Mouse (Mus musculus) midbrain, embryonic 13.5 days (tissue): ENCODE measurements around the gene Pusl1. TPM values are rescaled to one million over a fixed set of nuclear protein-coding genes. Genes with fewer than 3 reads are reported as not detected.
A peak's percentile ranks its signal among the peaks of the same experiment; 100 is the strongest.

Source experiments
- ATAC-seq: fragments of 200-750 bp; cut with Nextera tagmentation; 2 replicates; pipeline ENCODE4 v1.8.0; 2017; ENCODE audit warnings: mild to moderate bottlenecking, moderate TSS enrichment, moderate library complexity
- H3K27ac ChIP-seq: fragments of 300-500 bp; sonication (generic); 2 replicates; pipeline ENCODE4 v1.5.1; 2015; ENCODE audit warnings: inconsistent platforms, mild to moderate bottlenecking, moderate library complexity
- H3K27me3 ChIP-seq: fragments of 300-500 bp; sonication (generic); 2 replicates; pipeline ENCODE4 v1.6.1; 2015; ENCODE audit warnings: mild to moderate bottlenecking, inconsistent platforms
- H3K36me3 ChIP-seq: fragments of 300-500 bp; sonication (generic); 2 replicates; pipeline ENCODE4 v1.6.1; 2015; ENCODE audit warnings: mild to moderate bottlenecking, inconsistent platforms
- H3K4me1 ChIP-seq: fragments of 300-500 bp; sonication (generic); replicated peaks from 2 replicates; pipeline ENCODE4 v1.6.1; 2015; ENCODE audit warnings: inconsistent platforms
- H3K4me2 ChIP-seq: fragments of 300-500 bp; sonication (generic); replicated peaks from 2 replicates; pipeline ENCODE4 v1.6.1; 2015; ENCODE audit warnings: moderate library complexity, mild to moderate bottlenecking, inconsistent platforms
- H3K4me3 ChIP-seq: fragments of 300-500 bp; sonication (generic); replicated peaks from 2 replicates; pipeline ENCODE4 v1.5.1; 2015; ENCODE audit warnings: mild to moderate bottlenecking, inconsistent platforms
- H3K9ac ChIP-seq: fragments of 300-500 bp; sonication (generic); replicated peaks from 2 replicates; pipeline ENCODE4 v1.6.1; 2015; ENCODE audit warnings: mild to moderate bottlenecking, inconsistent platforms
- H3K9me3 ChIP-seq: fragments of 300-500 bp; sonication (generic); 2 replicates; pipeline ENCODE4 v1.6.1; 2016; ENCODE audit warnings: mild to moderate bottlenecking, inconsistent platforms
- WGBS: fragments of 180-500 bp; shearing (Covaris S2); methylation state at CpG from one replicate; pipeline ENCODE4 v1.1.7; 2015; 5-methylcytosine and 5-hydroxymethylcytosine counted together
- polyA plus RNA-seq: library from polyadenylated mRNA; unstranded; fragments of >200 nt; fragmentation: Nextera tagmentation; extraction: Ambion mirVana; gene quantifications from 2 replicates; pipeline ENCODE4 v1.2.1, GENCODE M21; 2015

Gene Pusl1
- polyA plus RNA-seq, 1 experiment from 2014 or later, result 52.6 TPM

GRCm38 (mm10) chr4:155851368-155851767 is 40.2 kb downstream of the Pusl1 start:
- Histone ChIP-seq H3K9ac (no peak overlapping the region), H3K27me3 (no peaks in the 10 kb centered on the region), H3K36me3 (peaks cover 43% of the 10 kb centered on the region), H3K27ac (no peak overlapping the region), H3K4me3 (no peak overlapping the region), H3K4me1 (peaks cover 44% of the 10 kb centered on the region), H3K9me3 (no peaks in the 10 kb centered on the region), H3K4me2 (no peak overlapping the region)
- 83% methylated on average over 3 of the region's 3 CpGs for WGBS
- no peak for ATAC-seq

- 95% methylated on average over 3 of the region's 3 CpGs for WGBS
- Histone ChIP-seq H3K4me2 (peak overlapping the region; percentile 81; the same call in 1 of the 2 replicates), H3K36me3 (peaks cover 28% of the 10 kb centered on the region), H3K9me3 (no peaks in the 10 kb centered on the region), H3K4me1 (peaks cover 45% of the 10 kb centered on the region), H3K27me3 (no peaks in the 10 kb centered on the region), H3K9ac (0 out of 2 replicates have a peak overlapping the region, but pooled peaks have one; percentile 16), H3K4me3 (no peak overlapping the region), H3K27ac (no peak overlapping the region)
- ATAC-seq, result no peak
These were observed 41.7 kb downstream of the Pusl1 start for GRCm38 (mm10) chr4:155849792-155850451.

- Histone ChIP-seq H3K4me3 (peak overlapping the region; percentile 81; the same call in 1 of the 2 replicates), H3K27ac (no peak overlapping the region), H3K4me1 (peaks cover 45% of the 10 kb centered on the region), H3K9me3 (no peaks in the 10 kb centered on the region), H3K36me3 (peaks cover 23% of the 10 kb centered on the region), H3K4me2 (peak overlapping the region; percentile 81), H3K9ac (peak overlapping the region; percentile 93; the same call in 1 of the 2 replicates), H3K27me3 (no peaks in the 10 kb centered on the region)
- WGBS, result 89% methylated on average over 2 of the region's 2 CpGs
- ATAC-seq, result no peak
These were observed 42.2 kb downstream of the Pusl1 start for GRCm38 (mm10) chr4:155849391-155849790.

- Histone ChIP-seq H3K27ac (no peak overlapping the region), H3K36me3 (peaks cover 15% of the 10 kb centered on the region; the same call in 1 of the 2 replicates), H3K4me1 (peaks cover 45% of the 10 kb centered on the region), H3K4me3 (peak overlapping the region; percentile 81), H3K27me3 (no peaks in the 10 kb centered on the region), H3K9me3 (no peaks in the 10 kb centered on the region), H3K9ac (peak overlapping the region; percentile 93), H3K4me2 (peak overlapping the region; percentile 81)
- 58% methylated on average over 7 of the region's 7 CpGs for WGBS
- peak; percentile 0; the same call in 1 of the 2 replicates for ATAC-seq
These were observed 43.0 kb downstream of the Pusl1 start for GRCm38 (mm10) chr4:155848434-155849095.

- Histone ChIP-seq H3K27me3 (0 out of 2 replicates have a peak, but pooled peaks cover 2% of the 10 kb centered on the region), H3K9ac (peak overlapping the region; percentile 93), H3K4me1 (peaks cover 45% of the 10 kb centered on the region), H3K4me3 (peak overlapping the region; percentile 81), H3K27ac (peak overlapping the region; percentile 84), H3K9me3 (no peaks in the 10 kb centered on the region), H3K4me2 (peak overlapping the region; percentile 81), H3K36me3 (0 out of 2 replicates have a peak, but pooled peaks cover 7% of the 10 kb centered on the region)
- 1% methylated on average over 59 of the region's 69 CpGs for WGBS
- ATAC-seq, result peak; percentile 53
These were observed 43.8 kb downstream of the Pusl1 start for GRCm38 (mm10) chr4:155847591-155848352.

GRCm38 (mm10) chr4:155846871-155847578 is 44.6 kb downstream of the Pusl1 start, which contains the start of gene Dvl1:
TSS of gene Dvl1 (plus strand) at chr4:155847402.
- Histone ChIP-seq H3K36me3 (0 out of 2 replicates have a peak, but pooled peaks cover 4% of the 10 kb centered on the region), H3K9me3 (no peaks in the 10 kb centered on the region), H3K27me3 (peaks cover 7% of the 10 kb centered on the region; the same call in 1 of the 2 replicates), H3K4me2 (peak within 1 kb of the TSS; percentile 81), H3K9ac (peak within 1 kb of the TSS; percentile 93), H3K4me3 (peak within 1 kb of the TSS; percentile 81), H3K4me1 (peaks cover 45% of the 10 kb centered on the region), H3K27ac (peak within 1 kb of the TSS; percentile 84)
- ATAC-seq, result peak; percentile 88
- 2% methylated on average over 65 of the region's 65 CpGs for WGBS

- Histone ChIP-seq H3K4me3 (no peak overlapping the region), H3K9ac (no peak overlapping the region), H3K27ac (no peak overlapping the region), H3K4me2 (no peak overlapping the region), H3K36me3 (no peaks in the 10 kb centered on the region), H3K4me1 (peaks cover 37% of the 10 kb centered on the region), H3K27me3 (peaks cover 21% of the 10 kb centered on the region), H3K9me3 (no peaks in the 10 kb centered on the region)
- ATAC-seq, result no peak
- WGBS, result 94% methylated on average over 5 of the region's 5 CpGs
These were observed 48.4 kb downstream of the Pusl1 start for GRCm38 (mm10) chr4:155843231-155843630.

GRCm38 (mm10) chr4:155841651-155842270 is 49.8 kb downstream of the Pusl1 start:
- Histone ChIP-seq H3K4me1 (peaks cover 30% of the 10 kb centered on the region), H3K4me3 (peak overlapping the region; percentile 35; the same call in 1 of the 2 replicates), H3K27ac (no peak overlapping the region), H3K27me3 (peaks cover 21% of the 10 kb centered on the region), H3K9ac (peak overlapping the region; percentile 56; the same call in 1 of the 2 replicates), H3K4me2 (peak overlapping the region; percentile 60), H3K9me3 (no peaks in the 10 kb centered on the region), H3K36me3 (no peaks in the 10 kb centered on the region)
- WGBS, result 44% methylated on average over 38 of the region's 38 CpGs
- no peak for ATAC-seq

GRCm38 (mm10) chr4:155841003-155841454 is 50.6 kb downstream of the Pusl1 start:
- Histone ChIP-seq H3K4me2 (peak overlapping the region; percentile 60), H3K27me3 (peaks cover 21% of the 10 kb centered on the region), H3K36me3 (no peaks in the 10 kb centered on the region), H3K27ac (no peak overlapping the region), H3K9ac (peak overlapping the region; percentile 56), H3K4me1 (peaks cover 25% of the 10 kb centered on the region), H3K4me3 (peak overlapping the region; percentile 35), H3K9me3 (no peaks in the 10 kb centered on the region)
- peak; percentile 60 for ATAC-seq
- WGBS, result under 1% methylated on average over 32 of the region's 32 CpGs

GRCm38 (mm10) chr4:155840076-155841002 is 51.2 kb downstream of the Pusl1 start:
- H3K4me2 ChIP-seq, result peak overlapping the region; percentile 60
- H3K4me1 ChIP-seq, result peaks cover 25% of the 10 kb centered on the region
- 11% methylated on average over 8 of the region's 8 CpGs for WGBS
- no peaks in the 10 kb centered on the region for H3K9me3 ChIP-seq
- peaks cover 21% of the 10 kb centered on the region for H3K27me3 ChIP-seq
- peak; percentile 4; the same call in 1 of the 2 replicates for ATAC-seq
- peak overlapping the region; percentile 35 for H3K4me3 ChIP-seq
- H3K9ac ChIP-seq, result peak overlapping the region; percentile 56
- 0 out of 2 replicates have a peak, but pooled peaks cover 3% of the 10 kb centered on the region for H3K36me3 ChIP-seq
- peak overlapping the region; percentile 30; the same call in 1 of the 2 replicates for H3K27ac ChIP-seq
